Mouse (Mus musculus) forebrain, embryonic 16.5 days (tissue): ENCODE results near the gene Upb1. TPM values are rescaled to one million over a fixed set of nuclear protein-coding genes. Genes with fewer than 3 reads are reported as not detected.
A peak's percentile ranks its signal among the peaks of the same experiment; 100 is the strongest.

Experiments used
- ATAC-seq: fragments of 200-750 bp; cut with Nextera tagmentation; 2 replicates; pipeline ENCODE4 v1.8.0; 2017; ENCODE audit warnings: mild to moderate bottlenecking, moderate library complexity
- H3K27ac ChIP-seq: fragments of 300-500 bp; sonication (generic); 2 replicates; pipeline ENCODE4 v1.5.1; 2014; ENCODE audit warnings: low read length, control low read depth
- H3K27me3 ChIP-seq: fragments of 300-500 bp; sonication (generic); replicated peaks from 2 replicates; pipeline ENCODE4 v1.6.1; 2014; ENCODE audit warnings: low read length; ENCODE audit not compliant: control insufficient read depth, insufficient read depth
- H3K36me3 ChIP-seq: fragments of 300-500 bp; sonication (generic); 2 replicates; pipeline ENCODE4 v1.6.1; 2014; ENCODE audit not compliant: control insufficient read depth, insufficient read depth
- H3K4me1 ChIP-seq: fragments of 300-500 bp; sonication (generic); replicated peaks from 2 replicates; pipeline ENCODE4 v1.6.1; 2014; ENCODE audit warnings: low read length; ENCODE audit not compliant: control insufficient read depth, insufficient read depth
- H3K4me2 ChIP-seq: fragments of 300-500 bp; sonication (generic); 2 replicates; pipeline ENCODE4 v1.6.1; 2014; ENCODE audit warnings: mild to moderate bottlenecking, low read length, control low read depth
- H3K4me3 ChIP-seq: fragments of 300-500 bp; sonication (generic); replicated peaks from 2 replicates; pipeline ENCODE4 v1.5.1; 2014; ENCODE audit warnings: mild to moderate bottlenecking, low read length, control low read depth
- H3K9ac ChIP-seq: fragments of 300-500 bp; sonication (generic); replicated peaks from 2 replicates; pipeline ENCODE4 v1.6.1; 2014; ENCODE audit warnings: low read depth, low read length, control low read depth
- H3K9me3 ChIP-seq: fragments of 300-500 bp; sonication (generic); 2 replicates; pipeline ENCODE4 v1.6.1; 2016; ENCODE audit warnings: low read length; ENCODE audit not compliant: control insufficient read depth
- WGBS: fragments of 180-500 bp; shearing (Covaris S2); extraction: QIAGEN DNeasy Blood & Tissue Kit; methylation state at CpG from one replicate; pipeline ENCODE4 v1.1.7; 2014; 5-methylcytosine and 5-hydroxymethylcytosine counted together
- polyA plus RNA-seq: library from polyadenylated mRNA; unstranded; fragments of >200 nt; fragmentation: Nextera tagmentation; extraction: Ambion mirVana; gene quantifications from 2 replicates; pipeline ENCODE4 v1.2.1, GENCODE M21; 2015

The Upb1 gene
- polyA plus RNA-seq, 1 experiment from 2014 or later: 0.10 TPM

- WGBS: 87% methylated on average over 6 of the region's 6 CpGs
- Histone ChIP-seq H3K4me1 (no peaks in the 10 kb centered on the region), H3K4me2 (no peak overlapping the region), H3K9me3 (no peaks in the 10 kb centered on the region), H3K27ac (no peak overlapping the region), H3K36me3 (no peaks in the 10 kb centered on the region), H3K9ac (no peak overlapping the region), H3K4me3 (no peak overlapping the region), H3K27me3 (no peaks in the 10 kb centered on the region)
- no peak for ATAC-seq
Observed at GRCm38 (mm10) chr10:75484066-75484465, 83.2 kb downstream of the Upb1 start.

DNA sequence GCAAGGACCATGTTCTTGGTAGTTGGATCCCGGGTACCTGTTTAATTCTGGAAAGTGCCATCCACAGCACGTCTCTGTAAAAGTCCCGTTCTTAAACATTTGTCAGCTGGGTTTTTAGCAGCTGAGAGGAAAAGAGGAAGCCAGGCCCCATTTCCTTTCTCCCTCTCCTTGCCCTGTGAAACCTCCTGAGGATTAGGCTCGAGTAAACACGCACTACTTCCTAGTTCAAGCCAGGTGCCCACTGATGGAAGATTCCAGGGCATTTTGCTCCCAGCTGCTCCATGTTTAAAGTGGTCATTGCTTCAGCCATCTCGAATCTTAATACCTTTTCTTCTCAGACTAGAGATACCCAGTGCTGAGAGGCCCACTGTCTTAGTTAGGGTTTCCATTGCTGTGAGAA is 83.9 kb downstream of the Upb1 start:
- no peaks in the 10 kb centered on the region for H3K36me3 ChIP-seq
- H3K27me3 ChIP-seq: no peaks in the 10 kb centered on the region
- ATAC-seq: no peak
- H3K9ac ChIP-seq: no peak overlapping the region
- no peak overlapping the region for H3K4me2 ChIP-seq
- no peak overlapping the region for H3K27ac ChIP-seq
- WGBS: 80% methylated on average over 6 of the region's 6 CpGs
- no peaks in the 10 kb centered on the region for H3K4me1 ChIP-seq
- no peaks in the 10 kb centered on the region for H3K9me3 ChIP-seq
- no peak overlapping the region for H3K4me3 ChIP-seq

- H3K4me2 ChIP-seq: no peak overlapping the region
Observed at GRCm38 (mm10) chr10:75486086-75486979, 85.4 kb downstream of the Upb1 start.

GRCm38 (mm10) chr10:75487131-75487530 is 86.2 kb downstream of the Upb1 start:
- H3K4me3 ChIP-seq: no peak overlapping the region
- no peak for ATAC-seq
- H3K27me3 ChIP-seq: no peaks in the 10 kb centered on the region
- no peaks in the 10 kb centered on the region for H3K4me1 ChIP-seq
- no peak overlapping the region for H3K9ac ChIP-seq
- no peaks in the 10 kb centered on the region for H3K36me3 ChIP-seq
- 69% methylated on average over 3 of the region's 3 CpGs for WGBS
- H3K27ac ChIP-seq: no peak overlapping the region
- H3K9me3 ChIP-seq: no peaks in the 10 kb centered on the region
- no peak overlapping the region for H3K4me2 ChIP-seq

More at GRCm38 (mm10) chr10:75486086-75486979, 85.4 kb downstream of the Upb1 start:
- WGBS: 56% methylated on average over 9 of the region's 9 CpGs
- no peaks in the 10 kb centered on the region for H3K27me3 ChIP-seq
- H3K36me3 ChIP-seq: no peaks in the 10 kb centered on the region
- H3K9me3 ChIP-seq: no peaks in the 10 kb centered on the region
- no peaks in the 10 kb centered on the region for H3K4me1 ChIP-seq
- H3K27ac ChIP-seq: no peak overlapping the region
- no peak overlapping the region for H3K9ac ChIP-seq
- ATAC-seq: peak; percentile 52
- no peak overlapping the region for H3K4me3 ChIP-seq

DNA sequence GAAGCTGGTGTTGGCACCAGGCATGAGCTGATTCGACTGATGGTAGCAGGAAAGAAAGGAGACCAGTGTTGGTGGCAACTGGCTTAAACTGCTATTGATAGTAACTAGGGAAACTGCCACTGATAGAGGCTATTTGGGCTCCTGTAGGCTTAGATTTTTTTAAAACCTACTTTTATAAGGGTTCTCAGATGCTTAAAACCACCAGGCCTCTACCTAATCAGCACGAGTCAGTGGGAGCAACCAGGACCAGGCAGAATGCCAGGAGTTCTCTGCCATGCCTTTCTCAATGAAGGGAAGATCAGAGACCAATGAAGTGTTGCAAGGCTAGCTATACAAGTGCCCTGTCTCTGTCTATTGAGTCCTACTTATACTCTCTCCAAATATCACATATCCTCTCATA is 88.6 kb downstream of the Upb1 start:
- no peak overlapping the region for H3K9ac ChIP-seq
- ATAC-seq: no peak
- 48% methylated on average over 2 of the region's 2 CpGs for WGBS

GRCm38 (mm10) chr10:75490731-75491130 is 89.8 kb downstream of the Upb1 start:
- Histone ChIP-seq H3K4me2 (no peak overlapping the region), H3K36me3 (no peaks in the 10 kb centered on the region), H3K4me3 (no peak overlapping the region), H3K9me3 (no peaks in the 10 kb centered on the region), H3K27ac (no peak overlapping the region), H3K27me3 (no peaks in the 10 kb centered on the region), H3K4me1 (no peaks in the 10 kb centered on the region), H3K9ac (no peak overlapping the region)
- 83% methylated on average over 2 of the region's 2 CpGs for WGBS
- no peak for ATAC-seq

More for the DNA sequence above, 88.6 kb downstream of the Upb1 start:
- Histone ChIP-seq H3K27ac (no peak overlapping the region), H3K9me3 (no peaks in the 10 kb centered on the region), H3K27me3 (no peaks in the 10 kb centered on the region), H3K4me3 (no peak overlapping the region), H3K36me3 (no peaks in the 10 kb centered on the region), H3K4me2 (no peak overlapping the region), H3K4me1 (no peaks in the 10 kb centered on the region)

Other genes with a start within 250 kb of the Upb1 start
- 42.5 and 48.8 TPM in 2 replicates for gene Specc1l, start 189.0 kb upstream of the Upb1 start, polyA plus RNA-seq
- 9.9 and 11.7 TPM in 2 replicates for gene Adora2a, start 84.2 kb upstream of the Upb1 start, polyA plus RNA-seq
- gene Snrpd3, start 116.4 kb downstream of the Upb1 start, polyA plus RNA-seq: 135 and 147 TPM in 2 replicates
- 17.3 and 22.2 TPM in 2 replicates for gene Gucd1, start 116.9 kb downstream of the Upb1 start, polyA plus RNA-seq
- gene Lrrc75b, start 159.2 kb downstream of the Upb1 start, polyA plus RNA-seq: 18.0 and 23.4 TPM in 2 replicates
- gene Ggt1, start 160.5 kb downstream of the Upb1 start, polyA plus RNA-seq: 0.53 and 1.0 TPM in 2 replicates
- gene Ggt5, start 188.2 kb downstream of the Upb1 start, polyA plus RNA-seq: 2.0 and 3.7 TPM in 2 replicates
- gene Susd2, start 242.9 kb downstream of the Upb1 start, polyA plus RNA-seq: 1.2 and 1.3 TPM in 2 replicates